ENCODE assay signal across 17 mouse cellular contexts in the genomic region with DNA sequence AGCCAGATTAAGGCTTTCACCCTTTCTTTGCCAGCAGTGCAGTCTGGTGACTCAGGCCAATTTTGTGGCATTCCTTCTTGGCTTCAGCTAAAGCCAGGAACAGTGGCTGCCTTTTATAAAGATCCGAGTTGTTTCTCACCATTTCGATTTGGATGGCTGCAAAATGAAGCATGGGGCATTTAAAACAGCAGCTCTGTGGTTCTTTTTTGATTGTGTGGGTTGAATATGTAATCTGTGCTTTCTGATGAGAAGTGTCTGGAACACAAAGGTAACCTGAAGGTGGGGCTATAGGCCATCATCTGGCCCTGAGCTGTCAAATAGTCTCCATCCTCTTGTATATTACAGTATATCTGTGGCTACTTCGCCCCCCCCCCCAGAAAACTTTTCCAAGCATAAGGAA.
A peak's percentile ranks its signal among the peaks of the same experiment; 100 is the strongest.
DNase-seq lines count a peak whose midpoint lies in the region; ATAC-seq and TF ChIP-seq lines count a peak whose summit lies in the region.
"Had no signal": no experiment of that assay in that cellular context is flagged by ENCODE, and none has a peak within 500 bp of the region (broad histone marks: within the 10 kb centered on the region; RNA-seq: fewer than 3 reads in every experiment).

No protein-coding gene starts in this region.

- 0 out of 2 replicates have a peak, but pooled peaks have one; percentile 14 for TF ChIP-seq CTCF in kidney, postnatal 0 days (IDR thresholded peaks at IDR 0.05; ENCODE audit: low read depth)

- no peak for DNase-seq in cerebellum, postnatal 4 days (ENCODE audit: low spot score in 2 of 2)
- DNase-seq in kidney, postnatal 0 days (ENCODE audit: low spot score): no peak
- DNase-seq in kidney, adult 11 months: no peak
- DNase-seq in Muller cell, postnatal 12 days (ENCODE audit: inconsistent ontology term): peak; percentile 68
- DNase-seq in cerebellum, adult 9-11 months: peak; percentile 30
- DNase-seq in yolk sac, embryonic 10.5 days (ENCODE audit: low spot score): no peak
- DNase-seq: gastrocnemius, postnatal 14 days; heart, postnatal 36 days; liver; retina, postnatal 1 day had no signal

- no peaks in the 10 kb centered on the region for H3K4me1 ChIP-seq in kidney, postnatal 0 days (replicated peaks; ENCODE audit: insufficient read depth, low read length)
- H3K4me1 ChIP-seq: embryonic facial prominence, embryonic 15.5 days; lung, embryonic 15.5 days; neural tube, embryonic 15.5 days had no signal

- H3K9ac ChIP-seq in kidney, postnatal 0 days (ENCODE audit: low read depth, low read length): no peak overlapping the region
- H3K9ac ChIP-seq: embryonic facial prominence, embryonic 15.5 days; lung, embryonic 15.5 days; neural tube, embryonic 15.5 days had no signal

- H3K4me3 ChIP-seq in kidney, postnatal 0 days (replicated peaks; ENCODE audit: low read depth, low read length): no peak overlapping the region
- H3K4me3 ChIP-seq: embryonic facial prominence, embryonic 15.5 days; lung, embryonic 15.5 days; neural tube, embryonic 15.5 days had no signal

- H3K9me3 ChIP-seq in kidney, postnatal 0 days (replicated peaks; ENCODE audit: low read length): no peaks in the 10 kb centered on the region
- H3K9me3 ChIP-seq: embryonic facial prominence, embryonic 15.5 days; lung, embryonic 15.5 days; neural tube, embryonic 15.5 days had no signal

- WGBS in kidney, postnatal 0 days: 70% methylated on average over 3 of the region's 3 CpGs

- H3K36me3 ChIP-seq in kidney, postnatal 0 days (ENCODE audit: insufficient read depth, low read length): no peaks in the 10 kb centered on the region
- H3K36me3 ChIP-seq: embryonic facial prominence, embryonic 15.5 days; lung, embryonic 15.5 days; neural tube, embryonic 15.5 days had no signal

- H3K27me3 ChIP-seq in kidney, postnatal 0 days (ENCODE audit: insufficient read depth, low read length): no peaks in the 10 kb centered on the region
- H3K27me3 ChIP-seq: embryonic facial prominence, embryonic 15.5 days; lung, embryonic 15.5 days; neural tube, embryonic 15.5 days had no signal

- no peak overlapping the region for H3K4me2 ChIP-seq in kidney, postnatal 0 days (ENCODE audit: low read length)
- H3K4me2 ChIP-seq: embryonic facial prominence, embryonic 15.5 days; heart, embryonic 11.5 days; lung, embryonic 15.5 days; neural tube, embryonic 15.5 days had no signal

- no peak overlapping the region for H3K27ac ChIP-seq in kidney, postnatal 0 days
- H3K27ac ChIP-seq: embryonic facial prominence, embryonic 15.5 days; lung, embryonic 15.5 days; neural tube, embryonic 15.5 days had no signal

- peak; percentile 49; the same call in 1 of the 2 replicates for ATAC-seq in cerebellum, adult (ENCODE audit: insufficient number of reproducible peaks, low FRiP score, low TSS enrichment)
- ATAC-seq in kidney, postnatal 0 days (replicated peaks; ENCODE audit: low FRiP score, low read depth): no peak
- no peak for ATAC-seq in activated CD4-positive, CD25-positive, alpha-beta regulatory T cell, adult 4 months
- ATAC-seq: forebrain, embryonic 14.5 days had no signal

Comparison
In these comparisons a context has a peak if more than half of its experiments do, and no peak if none do; other contexts are left out.
1. DNase-seq: peak in Muller cell, postnatal 12 days (single experiment) and cerebellum, adult 9-11 months (single experiment); none in cerebellum, postnatal 4 days (0 of 2), kidney, postnatal 0 days (single experiment), kidney, adult 11 months (single experiment) and yolk sac, embryonic 10.5 days (single experiment).